Mouse (Mus musculus): ENCODE data around the gene Lnp1.

DNA sequence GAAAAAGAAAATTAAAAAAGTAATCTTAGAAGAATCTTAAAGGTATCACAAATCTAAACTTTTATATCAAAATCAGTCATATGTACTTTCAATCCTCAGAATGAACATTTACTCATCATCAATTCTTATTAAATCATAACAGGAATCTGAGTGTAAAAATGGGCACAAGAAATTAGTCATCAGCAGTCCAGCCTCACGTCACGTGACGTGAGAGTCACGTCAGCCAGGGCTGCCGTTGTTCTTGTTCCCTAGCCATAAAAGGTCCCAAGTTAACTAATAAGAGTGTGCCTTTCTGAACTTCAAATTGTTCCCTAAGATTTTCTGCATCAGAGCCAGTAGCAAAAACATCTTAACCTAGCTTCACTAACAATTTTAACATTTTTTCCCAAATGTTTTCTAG is 21.2 kb upstream of the Lnp1 start:
- TF ChIP-seq CTCF (IDR thresholded peaks at IDR 0.05; ENCODE audit: low read depth, low read length) = no peak
- TF ChIP-seq POLR2A (IDR thresholded peaks at IDR 0.05; ENCODE audit: borderline replicate concordance, low read depth, low read length) = no peak
